Mouse (Mus musculus) limb, embryonic 14.5 days (tissue): ENCODE data around the gene Spen. TPM values are rescaled to one million over a fixed set of nuclear protein-coding genes. Genes with fewer than 3 reads are reported as not detected.

Source experiments
- ATAC-seq: fragments of 200-750 bp; cut with Nextera tagmentation; 2 replicates; pipeline ENCODE4 v1.8.0; 2017; ENCODE audit warnings: low read depth, moderate number of reproducible peaks, moderate TSS enrichment; ENCODE audit not compliant: low FRiP score
- DNase-seq: peaks from one replicate; pipeline ENCODE4 v3.0.0-alpha.2; 2015; ENCODE audit warnings: low spot score
- H3K27ac ChIP-seq: fragments of 300-500 bp; sonication (generic); replicated peaks from 2 replicates; pipeline ENCODE4 v1.5.1; 2014; ENCODE audit warnings: low read depth, mild to moderate bottlenecking, low read length, moderate library complexity, mixed read lengths
- H3K27me3 ChIP-seq: fragments of 300-500 bp; sonication (generic); 2 replicates; pipeline ENCODE4 v1.6.1; 2014; ENCODE audit warnings: low read length, mixed read lengths; ENCODE audit not compliant: control insufficient read depth, insufficient read depth
- H3K36me3 ChIP-seq: fragments of 300-500 bp; sonication (generic); 2 replicates; pipeline ENCODE4 v1.6.1; 2014; ENCODE audit warnings: mild to moderate bottlenecking, low read length, moderate library complexity, mixed read lengths; ENCODE audit not compliant: control insufficient read depth, insufficient read depth
- H3K4me1 ChIP-seq: fragments of 300-500 bp; sonication (generic); 2 replicates; pipeline ENCODE4 v1.6.1; 2014; ENCODE audit warnings: antibody characterized with exemption, low read length, mixed read lengths; ENCODE audit not compliant: control insufficient read depth, insufficient read depth
- H3K4me2 ChIP-seq: fragments of 300-500 bp; sonication (generic); replicated peaks from 2 replicates; pipeline ENCODE4 v1.6.1; 2014; ENCODE audit warnings: low read depth, mild to moderate bottlenecking, low read length, moderate library complexity; ENCODE audit not compliant: severe bottlenecking
- H3K4me3 ChIP-seq: fragments of 300-500 bp; sonication (generic); replicated peaks from 2 replicates; pipeline ENCODE4 v1.5.1; 2014; ENCODE audit warnings: low read length
- H3K9ac ChIP-seq: fragments of 300-500 bp; sonication (generic); 2 replicates; pipeline ENCODE4 v1.6.1; 2014; ENCODE audit warnings: mild to moderate bottlenecking, low read depth, low read length, moderate library complexity; ENCODE audit not compliant: severe bottlenecking
- H3K9me3 ChIP-seq: fragments of 300-500 bp; sonication (generic); 2 replicates; pipeline ENCODE4 v1.6.1; 2016; ENCODE audit warnings: low read length; ENCODE audit not compliant: control insufficient read depth
- POLR2A ChIP-seq: fragments of 200-500 bp; IDR thresholded peaks from 2 replicates; pipeline ENCODE4 v1.8.0; 2012; ENCODE audit warnings: inconsistent platforms, mild to moderate bottlenecking, moderate library complexity, borderline replicate concordance; ENCODE audit not compliant: insufficient read depth, insufficient read length; ENCODE audit errors: extremely low read depth
- WGBS: fragments of 180-500 bp; shearing (Covaris S2); extraction: QIAGEN DNeasy Blood & Tissue Kit; methylation state at CpG from one replicate; pipeline ENCODE4 v1.1.7; 2014; 5-methylcytosine and 5-hydroxymethylcytosine counted together
- polyA plus RNA-seq, 2 experiments: library from polyadenylated mRNA; depleted of rRNA in 1 of 2; stranded (reverse) in 1 of 2; unstranded in 1 of 2; fragments of >200 nt; fragmentation: Nextera tagmentation in 1 of 2; extraction: Ambion mirVana in 1 of 2; gene quantifications; 2 replicates each; pipeline versions ENCODE4 v1.2.1 to v1.2.3; 2012 to 2014

Spen gene
- polyA plus RNA-seq, 2 experiments, result 13.1 to 15.9 TPM

- Histone ChIP-seq H3K4me3 (no peak overlapping the region), H3K9me3 (no peaks in the 10 kb centered on the region), H3K4me2 (no peak overlapping the region), H3K27me3 (no peaks in the 10 kb centered on the region), H3K4me1 (0 out of 2 replicates have a peak, but pooled peaks cover 2% of the 10 kb centered on the region), H3K36me3 (peaks cover 7% of the 10 kb centered on the region), H3K9ac (no peak overlapping the region), H3K27ac (no peak overlapping the region)
- 81% methylated on average over 7 of the region's 7 CpGs for WGBS
- DNase-seq (no peak), ATAC-seq (no peak)
- no peak for TF ChIP-seq POLR2A
Observed at GRCm38 (mm10) chr4:141526936-141527650, 11.3 kb downstream of the Spen start.

- H3K9ac ChIP-seq, result no peak overlapping the region
- H3K9me3 ChIP-seq, result no peaks in the 10 kb centered on the region
- H3K36me3 ChIP-seq, result peaks cover 19% of the 10 kb centered on the region
- DNase-seq, result no peak
- no peak for TF ChIP-seq POLR2A
- H3K27me3 ChIP-seq, result no peaks in the 10 kb centered on the region
- 73% methylated on average over 2 of the region's 2 CpGs for WGBS
- ATAC-seq, result no peak
- 0 out of 2 replicates have a peak, but pooled peaks cover 2% of the 10 kb centered on the region for H3K4me1 ChIP-seq
- H3K4me2 ChIP-seq, result no peak overlapping the region
- H3K27ac ChIP-seq, result no peak overlapping the region
- H3K4me3 ChIP-seq, result no peak overlapping the region
Observed at GRCm38 (mm10) chr4:141525940-141526339, 12.5 kb downstream of the Spen start.

GRCm38 (mm10) chr4:141524658-141525057 is 13.7 kb downstream of the Spen start:
- WGBS, result 67% methylated on average over 6 of the region's 6 CpGs
- Histone ChIP-seq H3K36me3 (peaks cover 28% of the 10 kb centered on the region), H3K4me3 (no peak overlapping the region), H3K9ac (no peak overlapping the region), H3K4me1 (0 out of 2 replicates have a peak, but pooled peaks cover 2% of the 10 kb centered on the region), H3K27me3 (no peaks in the 10 kb centered on the region), H3K27ac (no peak overlapping the region), H3K9me3 (no peaks in the 10 kb centered on the region), H3K4me2 (no peak overlapping the region)
- TF ChIP-seq POLR2A, result no peak
- ATAC-seq (no peak), DNase-seq (no peak)

- no peak for TF ChIP-seq POLR2A
- WGBS, result 78% methylated on average over 11 of the region's 11 CpGs
- H3K4me3 ChIP-seq, result no peak overlapping the region
- H3K4me2 ChIP-seq, result no peak overlapping the region
- ATAC-seq, result no peak
- DNase-seq, result no peak
- H3K36me3 ChIP-seq, result peaks cover 36% of the 10 kb centered on the region
- H3K27ac ChIP-seq, result no peak overlapping the region
- 0 out of 2 replicates have a peak, but pooled peaks cover 2% of the 10 kb centered on the region for H3K4me1 ChIP-seq
- H3K9me3 ChIP-seq, result no peaks in the 10 kb centered on the region
- H3K27me3 ChIP-seq, result no peaks in the 10 kb centered on the region
- no peak overlapping the region for H3K9ac ChIP-seq
Observed at GRCm38 (mm10) chr4:141523128-141523527, 15.3 kb downstream of the Spen start.

- Histone ChIP-seq H3K4me2 (no peak overlapping the region), H3K9ac (no peak overlapping the region), H3K4me1 (peaks cover 2% of the 10 kb centered on the region; the same call in 1 of the 2 replicates), H3K36me3 (peaks cover 66% of the 10 kb centered on the region), H3K9me3 (no peaks in the 10 kb centered on the region), H3K27me3 (no peaks in the 10 kb centered on the region), H3K27ac (no peak overlapping the region), H3K4me3 (no peak overlapping the region)
- DNase-seq (no peak), ATAC-seq (no peak)
- 87% methylated on average over 3 of the region's 3 CpGs for WGBS
- TF ChIP-seq POLR2A, result no peak
Observed at GRCm38 (mm10) chr4:141518386-141518785, 20.0 kb downstream of the Spen start.
